Mouse (Mus musculus): ENCODE results near the gene Nfkbil1.

- TF ChIP-seq CTCF (IDR thresholded peaks at IDR 0.05; ENCODE audit: low read depth) (no peak), EP300 (IDR thresholded peaks at IDR 0.05; ENCODE audit: low read depth) (no peak)
Observed at GRCm38 (mm10) chr17:35267399-35268086, 32.0 kb upstream of the Nfkbil1 start.
